Mouse (Mus musculus): ENCODE results near the gene Cep295. TPM values are rescaled to one million over a fixed set of nuclear protein-coding genes. Genes with fewer than 3 reads are reported as not detected.
"Not testable (repeated sequence)": the region's sequence is repeated elsewhere in the genome, so short reads cannot be mapped to it uniquely, and the experiment has no call there.

Cep295 gene
- 10 to 100 TPM; 11.4 to 12.3 TPM for total RNA-seq (2021)
- long read RNA-seq, experiment 1, partial matches to known transcripts: 1 of 2 reads
- long read RNA-seq, experiment 1, other reads (novel, unspliced or antisense): 1 of 2 reads
- long read RNA-seq, experiment 2: 0 reads

GRCm38 (mm10) chr9:15357484-15358275 is at the start of gene Cep295:
Cep295 (minus strand) TSS chr9:15357788.
- peak; percentile 98 for DNase-seq

GRCm38 (mm10) chr9:15397591-15397990 is 40.0 kb upstream of the Cep295 start:
- DNase-seq: no peak

GRCm38 (mm10) chr9:15395353-15395942 is 37.9 kb upstream of the Cep295 start:
- DNase-seq: no peak

- no peak for DNase-seq
These were observed 29.6 kb upstream of the Cep295 start for GRCm38 (mm10) chr9:15387075-15387643.

GRCm38 (mm10) chr9:15384266-15384665 is 26.7 kb upstream of the Cep295 start:
- no peak for DNase-seq

- no peak for DNase-seq
These were observed 8.7 kb upstream of the Cep295 start for GRCm38 (mm10) chr9:15366260-15366659.

- no peak for DNase-seq
These were observed 8.3 kb upstream of the Cep295 start for GRCm38 (mm10) chr9:15365856-15366255.

- DNase-seq: no peak
These were observed 7.3 kb upstream of the Cep295 start for GRCm38 (mm10) chr9:15364843-15365242.

GRCm38 (mm10) chr9:15356916-15357483 is 588 bp downstream of the Cep295 start:
- no peak for DNase-seq

- no peak for DNase-seq
These were observed 7.7 kb downstream of the Cep295 start for GRCm38 (mm10) chr9:15349925-15350324.

- DNase-seq: no peak
These were observed 19.8 kb downstream of the Cep295 start for GRCm38 (mm10) chr9:15337776-15338175.

GRCm38 (mm10) chr9:15318170-15318742 is 39.3 kb downstream of the Cep295 start:
- no peak for DNase-seq

GRCm38 (mm10) chr9:15317223-15318169 is 40.1 kb downstream of the Cep295 start:
- no peak for DNase-seq

- DNase-seq: not testable (repeated sequence)
These were observed 41.3 kb downstream of the Cep295 start for GRCm38 (mm10) chr9:15316296-15316695.

GRCm38 (mm10) chr9:15314619-15315018 is 43.0 kb downstream of the Cep295 start:
- DNase-seq: no peak

GRCm38 (mm10) chr9:15313633-15314032 is 44.0 kb downstream of the Cep295 start:
- DNase-seq: no peak

- DNase-seq: no peak
These were observed 45.4 kb downstream of the Cep295 start for GRCm38 (mm10) chr9:15312054-15312735.

GRCm38 (mm10) chr9:15310179-15310578 is 47.4 kb downstream of the Cep295 start:
- no peak for DNase-seq

- DNase-seq: no peak
These were observed 48.2 kb downstream of the Cep295 start for GRCm38 (mm10) chr9:15309425-15309824.

- no peak for DNase-seq
These were observed 49.3 kb downstream of the Cep295 start for GRCm38 (mm10) chr9:15308254-15308653.

- no peak for DNase-seq
These were observed 50.3 kb downstream of the Cep295 start for GRCm38 (mm10) chr9:15307257-15307656.
